Mouse (Mus musculus) Patski (cell line): Measurements from ENCODE around the gene Uri1. TPM values are rescaled to one million over a fixed set of nuclear protein-coding genes. Genes with fewer than 3 reads are reported as not detected.

ENCODE experiments used
- ATAC-seq: fragments of 100-300 bp; one replicate; pipeline ENCODE4 v1.8.0; 2021
- CTCF ChIA-PET: fragments of 350-600 bp; sonication (Branson Sonifier 250); formaldehyde crosslinking; loops from one replicate; lab custom pipeline; 2022; ENCODE audit warnings: inconsistent platforms; lab: Charles Lee
- POLR2A ChIA-PET: fragments of 350-600 bp; sonication (Branson Sonifier 250); formaldehyde crosslinking; loops from one replicate; lab custom pipeline; 2022; ENCODE audit warnings: antibody characterized with exemption, inconsistent platforms; lab: Charles Lee
- DNase-seq: peaks from one replicate; pipeline ENCODE4 v3.0.0-alpha.2; 2011; ENCODE audit warnings: low read depth, low spot score
- H3K27me3 ChIP-seq: fragments of 371-371 bp; one replicate; pipeline ENCODE4 v1.5.1; 2021
- CTCF ChIP-seq: fragments of 100-300 bp; IDR thresholded peaks from one replicate; pipeline ENCODE4 v1.5.1; 2021
- in situ Hi-C: fragments of 300-500 bp; cut with MboI; formaldehyde crosslinking; loops from 3 replicates; pipeline ENCODE4 v1.11.1; 2018; ENCODE audit warnings: low pct_unique_long_range_greater_than_20kb, mixed read lengths
- polyA plus RNA-seq: library from polyadenylated mRNA; unstranded; gene quantifications from one replicate; pipeline ENCODE4 v1.2.3, GENCODE M21; 2021

Uri1 gene
- 46.6 TPM for polyA plus RNA-seq

DNA sequence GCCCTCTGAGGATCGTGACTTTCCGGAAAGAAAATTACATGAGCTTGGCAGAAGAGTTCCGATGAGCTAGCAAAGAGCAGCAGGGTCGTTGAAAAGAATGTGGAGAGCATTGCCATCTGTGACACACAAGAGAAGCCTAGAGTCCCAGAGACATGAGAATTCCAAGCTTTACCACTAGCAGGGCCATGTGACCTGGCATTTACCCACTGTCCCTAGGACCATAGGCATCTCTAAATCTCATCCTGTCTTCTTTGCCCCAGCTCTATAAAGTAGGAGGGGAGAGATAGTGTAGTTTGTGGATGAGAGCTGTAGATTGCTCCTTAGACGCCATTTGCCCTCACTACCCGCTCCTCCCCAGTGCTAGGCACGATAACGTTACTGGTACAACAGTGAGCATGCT is at the start of gene Uri1:
TSS of gene Uri1 (minus strand) at position 101 of the 400 bp plus-strand sequence.
- no peak for TF ChIP-seq CTCF
- ATAC-seq = no peak
- ChIA-PET POLR2A (no interaction called here), CTCF (no interaction called here)
- DNase-seq = no peak
- H3K27me3 ChIP-seq = peaks cover 13% of the 10 kb centered on the region
- in situ Hi-C loops = no loop called here

DNA sequence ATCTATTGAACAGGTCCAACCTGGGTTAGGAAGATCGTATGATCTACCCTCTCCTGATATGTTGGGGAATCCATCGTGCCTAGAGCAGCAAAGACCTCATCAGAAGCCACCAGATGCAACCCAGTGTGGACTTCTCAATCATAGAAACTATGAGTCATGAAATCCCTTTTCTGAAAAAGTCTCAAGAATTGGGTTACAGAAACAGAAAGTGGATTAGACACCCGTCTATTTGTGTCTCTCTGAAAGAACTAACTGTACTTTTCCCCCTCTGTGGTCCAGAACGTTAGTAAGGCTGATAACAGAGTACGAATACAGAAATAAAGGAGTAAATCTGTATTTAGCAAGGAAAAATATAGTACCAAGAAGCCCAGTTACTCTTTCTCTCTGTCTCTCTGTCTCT is 47.7 kb upstream of the Uri1 start:
- H3K27me3 ChIP-seq = no peaks in the 10 kb centered on the region
- DNase-seq (no peak), ATAC-seq (no peak)
- ChIA-PET POLR2A (no interaction called here), CTCF (interaction anchor here (0.6 kb wide), 1 partner anchor 10 kb away, joined by 4 read pairs; no protein-coding TSS in a partner anchor)
- no peak for TF ChIP-seq CTCF
- in situ Hi-C loops = no loop called here

GRCm38 (mm10) chr7:38070663-38071062 is 47.3 kb upstream of the Uri1 start:
- ChIA-PET CTCF (interaction anchor here (0.6 kb wide), 1 partner anchor 9 kb away, joined by 4 read pairs; no protein-coding TSS in a partner anchor), POLR2A (no interaction called here)
- DNase-seq = no peak
- no peak for TF ChIP-seq CTCF
- in situ Hi-C loops = no loop called here
- no peaks in the 10 kb centered on the region for H3K27me3 ChIP-seq
- ATAC-seq = no peak

DNA sequence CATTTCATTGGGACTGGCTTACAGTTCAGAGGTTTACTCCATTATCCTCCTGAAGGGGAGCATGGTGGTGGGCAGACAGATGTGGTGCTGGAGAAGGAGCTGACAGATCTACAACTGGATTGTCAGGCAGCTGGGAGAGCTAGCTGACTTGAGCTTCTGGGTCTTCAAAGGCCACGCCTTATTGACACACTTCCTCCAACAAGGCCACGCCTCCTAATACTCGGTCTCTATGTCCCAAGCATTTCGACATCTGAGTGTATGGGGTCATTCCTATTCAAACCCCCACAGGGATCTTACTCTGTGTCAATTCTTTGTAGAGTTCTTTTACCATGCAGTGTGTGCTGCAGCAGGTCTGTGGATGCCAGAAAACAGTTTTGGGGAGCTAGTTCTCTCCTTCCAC is 41.1 kb upstream of the Uri1 start:
- ChIA-PET POLR2A (no interaction called here), CTCF (interaction anchor here (1.5 kb wide), 1 partner anchor 11 kb away, joined by 3 read pairs; no protein-coding TSS in a partner anchor)
- H3K27me3 ChIP-seq = no peaks in the 10 kb centered on the region
- TF ChIP-seq CTCF = no peak
- ATAC-seq (no peak), DNase-seq (no peak)
- in situ Hi-C loops = loop anchor here (10.0 kb wide), 1 partner anchor 700 kb away; no protein-coding TSS in a partner anchor

DNA sequence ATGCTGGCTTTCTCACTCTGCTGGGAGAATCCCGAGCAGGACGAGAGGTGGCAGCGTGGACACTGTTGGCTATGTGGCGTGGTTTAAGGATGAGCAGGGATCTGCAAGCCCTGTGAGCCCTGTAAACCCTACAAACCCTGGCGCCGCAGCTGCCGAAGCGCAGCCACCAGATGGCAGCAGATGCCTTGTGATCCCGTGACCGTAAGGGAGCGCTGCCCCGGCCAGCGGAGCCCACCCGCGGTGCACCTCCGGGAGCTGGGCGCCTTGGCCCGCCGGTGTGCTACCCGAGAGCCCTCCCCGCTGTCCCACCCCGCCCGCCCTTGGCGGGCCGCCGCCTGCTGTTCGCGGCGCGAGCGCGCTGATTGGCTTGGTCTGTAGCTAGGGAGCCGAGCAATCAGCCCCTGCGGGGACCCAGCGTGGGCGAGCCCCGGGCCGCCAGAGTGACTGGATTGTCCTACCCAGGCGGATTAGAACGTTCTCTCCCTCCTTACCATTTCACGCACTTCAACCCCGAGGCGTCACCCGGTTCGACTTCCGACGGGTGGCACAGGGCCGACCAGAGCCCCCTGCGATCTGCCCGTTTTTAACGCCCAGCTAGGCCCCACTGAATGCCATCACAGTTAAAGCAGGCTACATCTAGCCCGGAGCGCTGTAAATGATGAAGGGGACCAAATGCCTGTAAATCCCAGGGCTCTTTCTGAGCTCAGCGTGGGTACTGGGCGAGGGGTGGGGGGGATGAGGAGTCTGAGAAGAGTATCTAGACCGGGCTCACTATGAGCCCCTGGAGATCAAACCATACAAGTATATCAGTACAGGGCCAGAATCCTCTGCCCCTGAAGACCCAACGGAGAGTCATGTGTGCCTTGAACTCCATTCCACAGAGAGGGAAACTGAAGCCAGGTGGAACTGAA is 38.0 kb upstream of the Uri1 start:
- peaks cover 6% of the 10 kb centered on the region for H3K27me3 ChIP-seq
- DNase-seq (peak; percentile 62), ATAC-seq (peak; percentile 96)
- in situ Hi-C loops = loop anchor here (10.0 kb wide), 1 partner anchor 697 kb away; no protein-coding TSS in a partner anchor
- CTCF ChIA-PET = interaction anchor here (0.7 to 2.0 kb wide), 12 partner anchors 9 to 140 kb away, joined by 3 to 11 read pairs (median 4); no protein-coding TSS in a partner anchor
- POLR2A ChIA-PET = interaction anchor here (0.7 kb wide), 1 partner anchor 42 kb away, joined by 4 read pairs; no protein-coding TSS in a partner anchor
- TF ChIP-seq CTCF = peak; percentile 100

DNA sequence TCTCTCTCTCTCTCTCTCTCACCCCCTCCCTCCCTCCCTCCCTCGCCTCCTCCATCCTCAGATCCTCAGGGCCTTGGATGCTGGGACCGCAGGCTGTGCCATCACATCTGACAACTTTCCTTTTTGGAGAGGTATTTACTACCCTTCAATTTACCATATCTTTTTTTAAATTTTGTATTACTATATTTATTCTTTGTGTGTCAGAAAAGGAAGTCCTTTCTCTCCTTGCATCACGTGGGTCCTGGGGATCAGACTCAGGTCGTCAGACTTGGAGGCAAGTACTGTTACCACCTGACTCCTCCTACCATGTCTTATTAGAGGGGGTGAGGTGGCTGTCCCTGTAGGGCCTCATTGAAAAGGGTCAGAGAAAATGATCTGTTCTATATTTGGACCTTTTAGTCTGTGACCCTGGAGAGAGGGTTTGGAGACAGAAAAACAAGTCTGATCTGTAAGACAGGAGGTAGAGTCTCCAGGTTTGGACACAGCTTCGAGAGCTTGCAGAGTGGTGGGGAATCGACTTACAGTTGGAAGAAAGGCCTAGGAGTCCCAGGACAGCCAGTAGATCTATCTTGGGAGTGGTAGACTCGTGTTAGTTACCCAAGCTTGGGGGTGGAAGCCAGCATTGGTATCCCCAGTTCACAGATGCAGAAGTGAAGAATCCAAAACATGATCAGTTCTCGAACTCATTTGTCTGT is 36.4 kb upstream of the Uri1 start:
- TF ChIP-seq CTCF = no peak
- in situ Hi-C loops = loop anchor here (5.0 to 10.0 kb wide), 2 partner anchors 83 to 695 kb away; no protein-coding TSS in a partner anchor
- CTCF ChIA-PET = interaction anchor here (0.8 to 1.0 kb wide), 2 partner anchors 14 to 126 kb away, joined by 3 read pairs; no protein-coding TSS in a partner anchor
- peaks cover 6% of the 10 kb centered on the region for H3K27me3 ChIP-seq
- DNase-seq = no peak
- POLR2A ChIA-PET = no interaction called here
- ATAC-seq = no peak

DNA sequence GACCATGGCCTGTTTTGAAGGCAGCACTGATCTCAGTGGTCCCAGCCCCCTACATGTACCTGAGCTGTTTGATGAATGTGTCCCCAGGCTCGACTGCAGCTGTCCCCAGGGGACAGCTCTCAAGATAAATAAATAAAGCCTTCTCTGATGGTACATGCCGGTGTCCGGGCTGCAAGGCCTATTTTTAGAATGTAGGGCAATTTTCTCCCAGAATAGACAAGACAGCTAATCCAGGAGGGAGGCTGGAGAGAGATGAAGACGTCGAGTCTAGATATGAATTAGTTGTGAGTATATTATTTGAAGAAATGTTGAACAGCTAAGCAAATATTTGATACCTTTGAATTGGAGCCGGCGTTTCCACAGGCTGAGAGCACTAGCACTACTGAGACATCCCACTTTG is 35.7 kb upstream of the Uri1 start:
- CTCF ChIA-PET = interaction anchor here (1.0 kb wide), 1 partner anchor 15 kb away, joined by 3 read pairs; no protein-coding TSS in a partner anchor
- in situ Hi-C loops = loop anchor here (5.0 kb wide), 1 partner anchor 83 kb away; no protein-coding TSS in a partner anchor

DNA sequence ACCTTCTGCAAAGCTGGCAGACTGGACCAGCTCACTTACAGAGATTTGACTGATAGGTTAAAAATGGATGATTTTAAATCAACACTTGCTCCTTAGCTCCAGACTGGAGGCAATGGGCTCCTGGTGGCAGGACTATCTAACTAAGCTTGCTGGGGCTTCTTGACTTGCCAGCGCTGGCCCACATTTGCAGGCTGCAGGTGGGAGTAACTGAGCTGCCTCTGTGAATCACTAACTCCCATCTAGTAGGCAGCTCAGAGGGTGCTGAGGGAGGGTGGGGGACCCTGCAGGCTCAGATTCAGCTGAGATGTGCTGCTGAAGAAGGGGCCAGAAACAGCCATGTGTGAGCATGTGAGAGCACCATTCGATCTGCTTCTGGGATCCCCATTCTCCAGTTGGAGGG is 32.6 kb upstream of the Uri1 start:
- POLR2A ChIA-PET = no interaction called here
- in situ Hi-C loops = loop anchor here (5.0 kb wide), 1 partner anchor 86 kb away; no protein-coding TSS in a partner anchor
- no peak for ATAC-seq
- CTCF ChIA-PET = interaction anchor here (1.0 kb wide), 1 partner anchor 85 kb away, joined by 3 read pairs; no protein-coding TSS in a partner anchor
- DNase-seq = no peak
- H3K27me3 ChIP-seq = peaks cover 8% of the 10 kb centered on the region
- TF ChIP-seq CTCF = no peak

More for the DNA sequence above, 35.7 kb upstream of the Uri1 start:
- H3K27me3 ChIP-seq = peaks cover 6% of the 10 kb centered on the region
- no peak for DNase-seq
- ATAC-seq = no peak
- TF ChIP-seq CTCF = no peak
- POLR2A ChIA-PET = no interaction called here

DNA sequence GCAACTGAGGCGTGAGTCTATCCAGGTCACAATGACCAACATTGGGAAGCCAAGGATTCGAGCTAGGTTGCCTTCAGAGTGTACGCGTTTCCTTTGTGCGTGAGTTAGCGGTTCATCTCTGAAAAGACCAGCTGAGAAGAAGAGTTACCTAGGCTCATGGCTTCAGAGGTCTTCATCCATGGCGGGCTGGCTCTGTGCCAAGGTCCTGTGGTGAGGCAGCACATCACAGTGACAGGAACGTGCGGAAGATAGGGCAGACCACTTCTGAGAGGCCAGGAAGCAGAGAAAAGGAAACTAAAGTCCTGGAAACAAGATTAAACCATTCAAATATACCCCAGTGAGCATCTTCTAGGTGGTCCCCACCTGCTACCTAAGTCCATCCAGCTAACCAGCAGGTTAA is 30.9 kb upstream of the Uri1 start:
- POLR2A ChIA-PET = no interaction called here
- in situ Hi-C loops = no loop called here

GRCm38 (mm10) chr7:38047229-38047628 is 23.9 kb upstream of the Uri1 start:
- no peak for DNase-seq
- ATAC-seq = no peak
- in situ Hi-C loops = no loop called here
- peaks cover 6% of the 10 kb centered on the region for H3K27me3 ChIP-seq
- ChIA-PET CTCF (no interaction called here), POLR2A (no interaction called here)
- TF ChIP-seq CTCF = no peak

More for the DNA sequence above, 30.9 kb upstream of the Uri1 start:
- DNase-seq (no peak), ATAC-seq (no peak)
- TF ChIP-seq CTCF = no peak
- CTCF ChIA-PET = no interaction called here
- peaks cover 8% of the 10 kb centered on the region for H3K27me3 ChIP-seq
